Mouse (Mus musculus): ENCODE data around the gene Bmper. TPM values are rescaled to one million over a fixed set of nuclear protein-coding genes. Genes with fewer than 3 reads are reported as not detected.

Bmper gene
- polyA plus RNA-seq, 1 experiment from 2014 or later = 17.0 TPM

- H3K27ac ChIP-seq (replicated peaks) = no peak overlapping the region
- H3K4me2 ChIP-seq (replicated peaks) = no peak overlapping the region
- no peak for ATAC-seq (replicated peaks)
- H3K4me1 ChIP-seq = peaks cover 20% of the 10 kb centered on the region
- no peaks in the 10 kb centered on the region for H3K36me3 ChIP-seq
- no peak overlapping the region for H3K4me3 ChIP-seq
- 80% methylated on average over 3 of the region's 3 CpGs for WGBS
- no peaks in the 10 kb centered on the region for H3K9me3 ChIP-seq
- no peak overlapping the region for H3K9ac ChIP-seq (replicated peaks)
- no peaks in the 10 kb centered on the region for H3K27me3 ChIP-seq
These were observed 162.0 kb downstream of the Bmper start for GRCm38 (mm10) chr9:23384880-23385279.

DNA sequence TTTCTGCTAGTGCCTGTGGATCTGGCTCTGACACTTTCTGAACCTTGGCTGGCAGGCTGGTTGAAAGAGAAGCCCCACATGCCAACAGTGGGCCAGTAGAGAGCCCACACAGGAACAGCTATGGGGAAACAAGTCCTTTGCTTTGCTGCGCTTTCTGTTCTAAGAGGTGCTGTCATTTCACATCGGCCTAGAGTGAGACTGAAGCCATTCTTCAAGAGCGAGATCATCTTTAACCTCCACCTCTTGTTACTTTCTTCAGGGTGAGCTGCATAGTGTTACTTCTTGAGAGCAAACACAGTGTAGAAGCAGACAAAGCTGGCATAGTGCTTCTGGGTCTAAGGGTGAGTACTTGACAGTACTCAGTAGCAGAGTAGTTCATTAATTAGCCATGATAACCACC, 163.3 kb downstream of the Bmper start:
- Histone ChIP-seq H3K36me3 (no peaks in the 10 kb centered on the region), H3K27me3 (no peaks in the 10 kb centered on the region), H3K9ac (replicated peaks) (no peak overlapping the region), H3K4me1 (peaks cover 9% of the 10 kb centered on the region; the same call in 1 of the 2 replicates), H3K4me2 (replicated peaks) (no peak overlapping the region), H3K9me3 (no peaks in the 10 kb centered on the region), H3K27ac (replicated peaks) (no peak overlapping the region), H3K4me3 (no peak overlapping the region)
- 47% methylated on average over 3 of the region's 3 CpGs for WGBS
- no peak for ATAC-seq (replicated peaks)

GRCm38 (mm10) chr9:23390118-23390517, 167.2 kb downstream of the Bmper start:
- no peak overlapping the region for H3K4me2 ChIP-seq (replicated peaks)
- no peaks in the 10 kb centered on the region; the same call in 1 of the 2 replicates for H3K4me1 ChIP-seq
- no peak for ATAC-seq (replicated peaks)

GRCm38 (mm10) chr9:23394652-23395317, 171.9 kb downstream of the Bmper start:
- Histone ChIP-seq H3K9ac (replicated peaks) (no peak overlapping the region), H3K9me3 (no peaks in the 10 kb centered on the region), H3K27me3 (no peaks in the 10 kb centered on the region), H3K4me2 (replicated peaks) (no peak overlapping the region), H3K36me3 (no peaks in the 10 kb centered on the region), H3K4me3 (no peak overlapping the region), H3K4me1 (no peaks in the 10 kb centered on the region), H3K27ac (replicated peaks) (no peak overlapping the region)
- 78% methylated on average over 6 of the region's 6 CpGs for WGBS
- ATAC-seq (replicated peaks) = no peak

More at GRCm38 (mm10) chr9:23390118-23390517, 167.2 kb downstream of the Bmper start:
- no peaks in the 10 kb centered on the region for H3K36me3 ChIP-seq
- no peak overlapping the region for H3K27ac ChIP-seq (replicated peaks)
- WGBS = 79% methylated on average over 3 of the region's 3 CpGs
- H3K9me3 ChIP-seq = no peaks in the 10 kb centered on the region
- no peak overlapping the region for H3K4me3 ChIP-seq
- H3K9ac ChIP-seq (replicated peaks) = no peak overlapping the region
- H3K27me3 ChIP-seq = no peaks in the 10 kb centered on the region

- H3K9ac ChIP-seq (replicated peaks) = no peak overlapping the region
- H3K27me3 ChIP-seq = no peaks in the 10 kb centered on the region
- no peaks in the 10 kb centered on the region; the same call in 1 of the 2 replicates for H3K4me1 ChIP-seq
- H3K27ac ChIP-seq (replicated peaks) = no peak overlapping the region
- 89% methylated on average over 7 of the region's 7 CpGs for WGBS
- no peaks in the 10 kb centered on the region for H3K36me3 ChIP-seq
- no peak overlapping the region for H3K4me3 ChIP-seq
- no peak for ATAC-seq (replicated peaks)
- no peaks in the 10 kb centered on the region for H3K9me3 ChIP-seq
- no peak overlapping the region for H3K4me2 ChIP-seq (replicated peaks)
These were observed 173.3 kb downstream of the Bmper start for GRCm38 (mm10) chr9:23396186-23396585.

GRCm38 (mm10) chr9:23397876-23398275, 175.0 kb downstream of the Bmper start:
- Histone ChIP-seq H3K4me1 (no peaks in the 10 kb centered on the region; the same call in 1 of the 2 replicates), H3K9ac (replicated peaks) (no peak overlapping the region), H3K9me3 (no peaks in the 10 kb centered on the region), H3K27me3 (no peaks in the 10 kb centered on the region), H3K4me3 (no peak overlapping the region), H3K4me2 (replicated peaks) (no peak overlapping the region), H3K36me3 (no peaks in the 10 kb centered on the region), H3K27ac (replicated peaks) (no peak overlapping the region)
- 96% methylated on average over 3 of the region's 3 CpGs for WGBS
- no peak for ATAC-seq (replicated peaks)

DNA sequence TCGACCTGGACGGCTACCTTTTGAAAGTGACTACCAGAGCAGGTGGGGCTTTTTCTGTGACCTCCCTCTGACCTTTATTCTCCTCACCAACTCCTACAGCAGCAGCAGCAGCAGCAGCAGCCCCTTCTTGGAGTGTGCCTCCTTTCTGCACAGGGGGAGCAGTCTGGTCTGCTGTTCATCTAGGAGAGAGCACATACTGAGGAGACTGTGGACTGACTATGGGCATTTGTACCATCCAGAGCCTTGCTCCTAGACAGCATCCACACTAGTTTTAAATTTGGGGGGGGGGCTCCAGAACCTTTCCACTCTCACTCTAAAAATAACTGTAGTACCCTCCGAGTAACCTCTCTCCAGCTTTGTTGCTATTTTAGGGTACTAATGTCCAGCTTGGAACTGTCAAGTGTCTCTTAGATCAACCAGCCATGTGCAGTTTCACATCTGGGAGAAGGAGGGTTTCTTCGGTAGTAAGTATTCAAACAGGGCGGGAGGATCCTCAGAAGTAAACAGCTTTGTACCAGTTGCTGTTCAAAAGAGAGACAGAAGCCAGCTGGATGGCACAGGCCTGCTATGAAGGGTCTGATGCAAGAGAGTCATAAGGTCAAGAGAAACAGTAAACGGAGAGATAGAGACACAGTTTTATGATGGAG, 176.9 kb downstream of the Bmper start:
- H3K9me3 ChIP-seq = no peaks in the 10 kb centered on the region
- H3K4me1 ChIP-seq = no peaks in the 10 kb centered on the region; the same call in 1 of the 2 replicates
- no peak overlapping the region for H3K4me3 ChIP-seq
- H3K27me3 ChIP-seq = no peaks in the 10 kb centered on the region
- H3K9ac ChIP-seq (replicated peaks) = no peak overlapping the region
- no peak overlapping the region for H3K4me2 ChIP-seq (replicated peaks)
- WGBS = 79% methylated on average over 6 of the region's 6 CpGs
- H3K27ac ChIP-seq (replicated peaks) = no peak overlapping the region
- no peak for ATAC-seq (replicated peaks)
- H3K36me3 ChIP-seq = no peaks in the 10 kb centered on the region

DNA sequence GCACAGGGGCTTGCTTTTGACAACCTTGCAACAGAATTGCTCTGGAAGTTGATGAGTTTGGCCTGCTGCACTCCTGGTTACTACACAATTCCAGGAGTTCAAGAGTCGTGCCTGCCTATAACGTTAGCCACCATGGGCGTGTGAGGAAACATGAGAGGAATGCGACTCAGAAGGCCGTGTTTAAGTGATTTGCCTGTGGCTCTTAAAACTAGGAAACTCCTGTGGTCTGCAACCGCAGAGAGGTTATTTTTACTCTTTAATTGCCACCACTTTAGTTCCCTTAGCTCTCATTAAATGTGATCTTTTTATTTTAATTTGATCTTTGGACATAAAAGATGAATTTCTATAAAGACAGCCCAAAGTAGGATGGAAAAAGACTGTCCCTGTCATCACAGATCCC, 184.5 kb downstream of the Bmper start:
- no peaks in the 10 kb centered on the region for H3K36me3 ChIP-seq
- WGBS = 72% methylated on average over 6 of the region's 6 CpGs
- peak overlapping the region; percentile 49 for H3K27ac ChIP-seq (replicated peaks)
- no peak overlapping the region for H3K9ac ChIP-seq (replicated peaks)
- no peak overlapping the region for H3K4me3 ChIP-seq
- H3K4me1 ChIP-seq = peaks cover 5% of the 10 kb centered on the region; the same call in 1 of the 2 replicates
- no peak for ATAC-seq (replicated peaks)
- no peaks in the 10 kb centered on the region for H3K27me3 ChIP-seq
- H3K9me3 ChIP-seq = no peaks in the 10 kb centered on the region
- H3K4me2 ChIP-seq (replicated peaks) = no peak overlapping the region

DNA sequence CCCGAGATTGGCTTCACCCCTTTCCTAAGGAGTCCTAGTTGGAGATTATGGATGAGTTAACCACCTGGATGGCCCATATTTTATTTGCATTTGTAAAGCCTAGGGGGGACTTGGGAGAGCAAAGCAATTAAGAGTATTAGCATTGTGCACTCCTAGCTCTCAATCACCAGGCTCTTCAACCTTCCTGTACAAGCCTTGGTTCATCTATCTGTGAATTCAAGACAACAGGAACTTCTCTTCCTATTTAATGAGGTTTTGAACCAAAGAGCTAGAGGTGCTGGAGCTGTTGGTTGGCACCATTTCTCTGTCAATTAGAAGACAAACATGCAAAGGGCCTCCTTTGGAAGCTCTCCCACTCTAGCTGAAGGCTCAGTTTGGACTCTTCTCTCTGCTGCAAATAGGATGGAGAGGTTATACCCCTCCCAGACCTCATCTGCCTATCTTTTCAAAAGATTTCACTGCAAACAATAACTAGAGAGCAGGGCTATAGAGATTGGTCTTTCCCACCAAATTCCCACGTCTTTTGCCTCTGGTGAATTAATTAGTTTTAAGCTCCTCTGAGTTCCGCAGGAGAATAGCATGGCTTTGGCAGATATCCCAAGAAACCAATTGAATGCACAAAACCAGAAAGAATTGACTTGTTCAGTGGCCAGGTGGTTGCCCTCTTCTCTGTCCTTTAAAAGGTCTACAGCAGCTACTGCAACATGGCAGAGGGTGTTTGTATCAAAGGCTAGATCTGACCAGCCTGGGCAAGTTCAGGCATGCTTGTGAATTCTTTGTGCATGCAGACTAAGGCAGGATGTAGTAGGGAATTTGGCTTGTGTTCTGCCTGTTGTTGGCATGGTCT, 185.3 kb downstream of the Bmper start:
- 17% methylated on average over 3 of the region's 3 CpGs for WGBS
- Histone ChIP-seq H3K36me3 (no peaks in the 10 kb centered on the region), H3K4me2 (replicated peaks) (no peak overlapping the region), H3K4me3 (no peak overlapping the region), H3K27me3 (no peaks in the 10 kb centered on the region), H3K9me3 (no peaks in the 10 kb centered on the region), H3K9ac (replicated peaks) (no peak overlapping the region), H3K4me1 (peaks cover 5% of the 10 kb centered on the region; the same call in 1 of the 2 replicates), H3K27ac (replicated peaks) (peak overlapping the region; percentile 49)
- ATAC-seq (replicated peaks) = peak; percentile 84

- H3K9ac ChIP-seq (replicated peaks) = no peak overlapping the region
- ATAC-seq (replicated peaks) = no peak
- H3K36me3 ChIP-seq = no peaks in the 10 kb centered on the region
These were observed 187.7 kb downstream of the Bmper start for GRCm38 (mm10) chr9:23410567-23410966.

GRCm38 (mm10) chr9:23412956-23413355, 190.1 kb downstream of the Bmper start:
- 46% methylated on average over 2 of the region's 2 CpGs for WGBS
- Histone ChIP-seq H3K4me3 (no peak overlapping the region), H3K4me1 (peaks cover 2% of the 10 kb centered on the region; the same call in 1 of the 2 replicates), H3K4me2 (replicated peaks) (no peak overlapping the region), H3K36me3 (peaks cover 3% of the 10 kb centered on the region; the same call in 1 of the 2 replicates), H3K27me3 (no peaks in the 10 kb centered on the region), H3K27ac (replicated peaks) (no peak overlapping the region), H3K9me3 (peaks cover 5% of the 10 kb centered on the region), H3K9ac (replicated peaks) (no peak overlapping the region)
- ATAC-seq (replicated peaks) = no peak

More at GRCm38 (mm10) chr9:23410567-23410966, 187.7 kb downstream of the Bmper start:
- Histone ChIP-seq H3K9me3 (no peaks in the 10 kb centered on the region; the same call in 1 of the 2 replicates), H3K27ac (replicated peaks) (no peak overlapping the region), H3K27me3 (no peaks in the 10 kb centered on the region), H3K4me3 (no peak overlapping the region), H3K4me2 (replicated peaks) (no peak overlapping the region), H3K4me1 (peaks cover 5% of the 10 kb centered on the region; the same call in 1 of the 2 replicates)
- 81% methylated on average over 2 of the region's 2 CpGs for WGBS

- ATAC-seq (replicated peaks) = no peak
- H3K4me3 ChIP-seq = no peak overlapping the region
- H3K36me3 ChIP-seq = peaks cover 3% of the 10 kb centered on the region; the same call in 1 of the 2 replicates
- H3K27me3 ChIP-seq = no peaks in the 10 kb centered on the region
- H3K27ac ChIP-seq (replicated peaks) = no peak overlapping the region
- H3K9ac ChIP-seq (replicated peaks) = no peak overlapping the region
- peaks cover 5% of the 10 kb centered on the region for H3K9me3 ChIP-seq
- no peak overlapping the region for H3K4me2 ChIP-seq (replicated peaks)
- 89% methylated on average over 2 of the region's 2 CpGs for WGBS
- H3K4me1 ChIP-seq = no peaks in the 10 kb centered on the region
These were observed 196.2 kb downstream of the Bmper start for GRCm38 (mm10) chr9:23419107-23419506.
